Mouse (Mus musculus) layer of hippocampus, adult 9-10 months (tissue): ENCODE data around the gene Gm20716.

Experiments
- DNase-seq: peaks from one replicate; pipeline ENCODE4 v3.0.0; 2022; ENCODE audit warnings: low spot score

Gene Gm20716

DNA sequence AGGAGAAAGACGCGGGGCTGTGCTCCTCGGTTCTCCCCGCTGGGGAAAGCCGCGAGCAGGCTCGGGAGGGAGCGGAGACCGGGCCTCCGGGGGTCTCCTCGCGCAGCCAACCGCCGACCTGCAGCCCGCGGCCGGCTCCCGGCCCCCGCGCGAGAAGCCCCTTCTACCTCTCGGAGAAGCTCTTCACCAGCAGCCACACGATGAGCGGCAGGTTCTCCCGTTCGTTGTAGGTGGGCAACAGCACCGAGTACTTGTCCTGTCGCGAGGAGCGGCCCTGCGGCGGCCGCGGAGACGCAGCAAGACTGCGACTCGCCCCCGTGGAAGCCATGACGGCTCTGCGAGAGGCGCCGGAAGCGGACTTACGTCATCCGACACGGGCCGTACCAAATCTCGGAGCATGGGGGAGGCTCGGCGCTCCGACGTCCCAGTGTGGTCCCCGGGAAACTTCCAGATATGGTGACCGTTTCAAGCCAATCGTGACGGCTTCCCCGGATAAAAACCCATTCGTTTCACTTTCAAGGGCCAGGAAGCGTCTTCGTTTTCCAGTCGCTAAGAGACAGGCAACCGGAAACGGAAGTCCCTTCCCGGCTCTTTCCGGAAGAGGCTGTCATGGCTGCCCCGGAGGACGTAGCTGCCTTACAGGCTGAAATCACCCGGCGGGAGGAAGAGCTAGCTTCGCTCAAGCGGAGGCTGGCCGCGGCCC is at the start of gene Gm20716, which contains the start of the genes Dpm1 and Mocs3:
TSS of gene Gm20716 (minus strand) at position 339 of the 703 bp plus-strand sequence.
TSS of gene Dpm1 (minus strand) at position 566 of the 703 bp plus-strand sequence.
TSS of gene Mocs3 (plus strand) at position 597 of the 703 bp plus-strand sequence.
- DNase-seq = peak; percentile 79

DNA sequence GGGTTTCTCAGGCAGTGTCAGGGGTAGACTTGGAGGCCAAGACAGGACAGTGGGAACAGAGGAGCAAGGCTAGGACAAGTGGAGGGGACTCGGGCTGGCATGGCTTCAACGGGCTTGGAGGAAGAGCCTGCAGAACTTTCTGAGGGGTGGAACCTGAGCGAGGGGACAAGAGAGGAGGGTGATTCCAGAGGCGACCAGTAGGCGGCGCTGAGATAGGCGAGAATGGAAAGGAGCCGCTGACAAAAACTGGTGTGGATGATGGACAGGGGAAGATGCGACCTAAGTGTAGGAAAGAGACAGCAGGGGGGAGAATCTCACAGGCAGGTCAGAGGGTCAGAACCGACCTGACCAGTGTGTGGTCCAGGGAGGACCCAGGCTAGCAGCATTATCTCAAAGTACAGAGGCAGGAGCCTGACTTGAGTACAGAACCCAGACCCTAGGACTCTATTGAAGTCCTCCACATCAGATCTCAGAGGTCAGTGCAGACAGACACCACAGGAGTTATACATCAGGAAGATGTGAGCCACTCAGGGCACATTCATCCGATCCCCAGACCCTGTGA is 44.3 kb upstream of the Gm20716 start:
- peak; percentile 63 for DNase-seq

DNA sequence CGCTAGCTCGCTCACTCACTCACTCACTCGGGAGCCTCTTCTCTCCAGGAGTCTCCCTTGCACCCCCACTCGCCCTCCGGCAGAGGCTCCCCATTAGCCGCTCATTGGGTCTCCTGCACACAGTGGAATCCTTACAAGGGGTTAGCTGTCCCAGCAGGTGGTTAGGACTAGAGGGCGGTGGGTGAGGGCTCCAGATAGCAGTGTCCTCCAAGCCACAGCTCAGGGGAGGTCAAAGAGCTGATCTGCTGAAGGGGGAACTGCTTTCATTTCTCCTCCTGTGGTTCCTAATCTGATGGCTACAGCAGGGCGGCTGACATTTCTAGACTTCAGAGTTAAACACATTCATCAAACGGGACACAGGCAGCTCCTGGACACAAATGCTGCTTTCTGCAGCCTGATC is 43.2 kb upstream of the Gm20716 start:
- DNase-seq = no peak

DNA sequence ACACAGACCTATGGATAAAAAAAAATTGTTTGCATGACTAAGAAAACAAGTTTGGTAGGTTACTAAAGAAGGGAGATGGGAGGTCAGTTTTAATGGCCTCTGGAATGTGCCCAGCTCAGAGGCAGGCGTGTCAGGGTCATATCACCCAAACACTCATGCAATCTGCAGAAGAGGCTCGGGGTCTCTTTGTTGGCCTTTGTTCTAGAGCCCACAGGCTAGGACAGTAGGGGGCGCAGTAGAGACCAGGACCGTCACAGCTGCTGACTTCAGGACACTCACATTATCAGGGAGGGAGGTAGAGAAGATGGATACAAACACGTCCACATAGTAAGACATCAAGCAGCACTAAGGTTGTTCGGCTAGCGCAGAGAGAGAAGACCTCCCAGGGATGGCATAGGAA is 37.9 kb upstream of the Gm20716 start:
- DNase-seq = no peak

DNA sequence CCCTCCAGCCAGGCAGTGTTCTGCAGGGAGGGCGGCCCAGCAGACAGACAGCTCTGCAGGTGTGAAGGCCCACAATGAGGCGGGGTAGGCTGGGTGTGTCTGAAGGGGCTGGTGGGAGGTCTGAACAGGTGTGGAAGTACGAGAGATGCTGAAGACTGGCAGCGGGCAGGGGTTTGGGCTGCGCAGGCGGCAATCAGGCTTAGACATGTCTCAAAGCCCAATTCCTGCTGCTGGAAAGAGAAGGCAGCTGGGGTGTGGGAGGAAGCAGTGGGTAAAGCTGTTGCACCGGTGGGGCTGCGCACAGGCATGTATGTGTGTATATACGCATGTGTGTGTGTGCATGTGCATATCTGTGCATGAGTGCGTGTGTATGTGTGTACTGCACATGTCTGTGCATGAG is 30.7 kb upstream of the Gm20716 start:
- no peak for DNase-seq

DNA sequence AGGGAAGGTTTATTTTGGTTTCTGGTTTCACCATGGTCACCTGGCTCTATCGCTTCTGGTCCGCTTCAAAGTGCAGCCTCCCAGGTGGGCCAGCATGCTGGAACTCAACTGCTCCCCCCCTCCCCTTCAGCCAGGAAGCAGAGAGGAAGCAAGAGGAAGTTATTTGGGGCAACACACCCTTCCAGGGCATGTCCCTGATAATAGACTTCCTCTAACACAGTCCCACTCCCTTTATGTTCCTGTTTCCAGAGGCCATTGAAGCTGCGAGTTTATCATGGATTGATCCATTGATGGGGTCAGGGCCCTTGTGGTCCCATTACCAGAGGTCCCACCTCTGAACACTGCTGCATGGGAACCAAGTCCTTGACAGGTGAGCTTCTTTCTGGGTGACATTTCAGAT is 30.0 kb upstream of the Gm20716 start:
- DNase-seq = no peak

DNA sequence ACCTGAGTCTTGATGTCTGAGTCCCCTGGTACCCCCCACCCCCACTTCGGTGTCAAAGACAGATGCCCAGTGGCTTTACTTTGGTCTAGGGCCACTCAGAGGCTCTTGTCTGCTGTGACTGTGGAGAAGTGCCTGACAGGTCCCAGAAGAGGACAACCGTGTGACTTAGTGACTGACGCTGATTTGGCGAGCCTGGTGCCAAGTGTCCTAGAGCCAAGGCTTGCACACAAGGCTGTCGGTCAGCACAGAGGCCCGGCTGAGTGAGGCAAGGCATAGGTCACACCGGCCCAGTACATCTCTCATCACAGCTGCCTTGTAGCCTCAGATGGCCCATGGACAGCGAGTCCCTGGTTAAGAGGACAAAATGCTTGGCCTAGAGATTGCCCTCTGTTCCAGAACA is 28.9 kb upstream of the Gm20716 start:
- no peak for DNase-seq

DNA sequence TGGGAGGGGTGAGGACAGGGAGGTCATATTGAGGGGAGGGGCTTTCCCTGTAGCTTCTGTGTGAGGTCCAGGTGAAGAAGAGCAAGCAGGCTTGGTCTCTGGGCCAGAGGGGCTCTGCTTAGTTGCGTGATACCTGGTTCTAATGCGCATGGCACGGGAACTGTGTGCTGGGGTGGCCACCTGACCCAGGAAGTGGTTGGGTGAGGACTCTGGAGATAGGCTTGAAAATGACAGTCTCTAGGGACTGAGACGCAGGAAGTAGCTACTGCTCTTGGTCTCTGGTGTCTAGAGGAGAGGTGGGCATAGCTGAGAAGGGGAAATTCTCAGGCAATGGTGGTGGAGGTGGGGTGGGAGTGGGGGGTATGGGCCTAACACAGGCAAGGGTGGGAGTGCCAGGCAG is 27.0 kb upstream of the Gm20716 start:
- DNase-seq = no peak

DNA sequence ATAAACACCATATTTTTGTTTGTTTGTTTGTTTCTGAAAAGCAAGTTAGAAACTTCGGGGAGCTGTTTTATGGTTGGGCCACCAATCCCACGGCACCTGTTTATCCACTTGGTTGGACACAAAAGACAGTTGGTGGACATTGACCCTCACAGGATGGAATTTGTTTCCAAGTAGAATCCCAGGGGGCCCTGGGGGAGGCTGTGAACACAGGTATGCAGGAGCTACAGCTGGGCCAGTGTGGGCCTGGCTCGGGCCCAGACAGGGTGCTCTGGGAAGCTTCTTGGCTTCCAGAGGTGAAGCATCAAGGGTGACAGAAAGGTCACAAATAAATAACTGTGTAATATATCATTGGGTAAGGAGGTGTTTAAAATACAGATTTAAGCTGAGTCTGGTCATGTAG is 26.3 kb upstream of the Gm20716 start:
- DNase-seq = no peak

DNA sequence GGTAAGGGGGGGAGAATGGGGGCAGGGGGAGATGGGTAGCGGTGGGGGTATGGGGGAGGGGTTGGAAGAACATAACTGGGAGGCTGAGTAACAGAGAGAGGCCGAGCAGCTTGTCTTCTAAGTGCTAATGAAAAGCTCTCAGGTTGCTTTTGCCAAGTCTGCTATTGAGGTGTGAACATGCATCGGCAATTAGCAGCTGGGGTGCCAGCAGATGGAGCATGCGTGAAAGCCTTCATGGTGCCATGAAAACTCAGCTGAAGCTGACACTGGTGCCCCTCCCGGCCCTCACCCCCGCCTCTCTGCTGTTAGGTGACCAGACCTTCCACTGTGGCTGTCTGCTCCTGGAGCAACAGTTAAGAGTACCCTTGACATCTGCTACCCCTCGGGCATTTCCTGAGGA is 23.7 kb upstream of the Gm20716 start:
- no peak for DNase-seq

DNA sequence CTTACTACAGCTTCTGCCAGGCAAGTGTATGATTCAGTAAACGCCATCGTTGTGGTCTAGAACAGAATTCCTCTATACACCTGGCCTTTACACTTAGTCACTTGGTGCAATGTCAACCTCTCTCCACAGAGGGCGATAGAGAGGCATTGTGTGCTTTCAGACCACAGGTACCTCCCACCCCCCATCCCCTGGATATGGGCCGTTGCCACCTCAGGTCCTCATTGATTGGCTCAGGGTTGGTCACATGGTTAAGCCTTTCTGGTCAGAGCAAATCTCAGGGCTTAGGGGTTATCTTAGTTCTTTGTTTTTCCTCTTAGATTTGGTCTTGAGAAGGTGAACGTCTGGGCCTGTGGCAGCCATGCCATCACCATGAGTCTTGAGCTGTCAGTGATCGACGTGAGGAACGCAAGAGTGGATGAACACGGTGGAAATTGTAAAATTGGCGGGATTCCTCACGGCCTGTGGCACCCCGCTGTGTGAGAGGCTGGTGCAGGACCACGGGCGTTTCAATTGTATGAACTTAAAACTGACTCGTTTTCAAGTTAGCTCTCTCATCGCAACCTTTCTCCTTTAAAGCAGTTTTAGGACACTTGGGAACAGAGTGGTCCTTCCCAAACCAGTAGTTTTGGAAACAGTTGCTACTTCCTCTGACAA is 22.6 kb upstream of the Gm20716 start:
- DNase-seq = no peak

DNA sequence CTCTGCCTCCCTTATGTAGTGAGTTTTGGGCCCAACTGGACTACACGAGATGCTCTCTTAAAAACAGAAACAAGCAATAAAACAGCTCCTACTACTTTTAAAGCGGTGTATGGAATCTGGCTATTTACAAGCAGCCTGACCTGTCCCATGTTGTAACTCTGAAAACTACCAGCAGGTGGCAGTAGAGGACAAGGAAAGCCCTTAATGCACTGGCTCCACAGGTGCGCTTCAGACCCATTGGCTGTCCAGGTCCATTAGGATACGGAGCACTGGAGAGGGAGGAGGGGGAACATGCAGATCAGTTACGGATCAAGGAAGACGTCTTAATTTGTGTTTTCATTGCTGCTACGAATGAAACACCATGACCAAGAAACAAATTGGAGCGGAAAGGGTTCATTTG is 20.1 kb upstream of the Gm20716 start:
- peak; percentile 86 for DNase-seq

DNA sequence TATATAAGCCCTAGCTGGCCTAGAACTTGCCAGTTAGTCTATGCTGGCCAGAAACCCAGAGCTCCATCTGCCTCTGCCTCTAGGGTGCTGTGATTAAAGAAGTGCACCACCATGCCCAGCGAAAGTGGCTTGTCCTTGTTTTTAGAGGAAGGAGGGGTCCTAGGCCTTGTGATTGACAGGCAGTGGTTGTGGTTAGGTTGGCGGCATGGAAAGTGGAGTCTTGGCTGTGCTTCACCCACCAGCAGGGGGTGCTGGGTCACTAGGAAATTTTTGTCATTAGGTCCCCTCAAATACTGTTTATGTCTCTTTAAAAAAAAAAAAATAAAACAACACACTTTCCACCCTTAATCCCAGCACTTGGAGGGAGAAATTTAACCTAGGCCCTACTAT is 18.7 kb upstream of the Gm20716 start:
- DNase-seq = no peak

DNA sequence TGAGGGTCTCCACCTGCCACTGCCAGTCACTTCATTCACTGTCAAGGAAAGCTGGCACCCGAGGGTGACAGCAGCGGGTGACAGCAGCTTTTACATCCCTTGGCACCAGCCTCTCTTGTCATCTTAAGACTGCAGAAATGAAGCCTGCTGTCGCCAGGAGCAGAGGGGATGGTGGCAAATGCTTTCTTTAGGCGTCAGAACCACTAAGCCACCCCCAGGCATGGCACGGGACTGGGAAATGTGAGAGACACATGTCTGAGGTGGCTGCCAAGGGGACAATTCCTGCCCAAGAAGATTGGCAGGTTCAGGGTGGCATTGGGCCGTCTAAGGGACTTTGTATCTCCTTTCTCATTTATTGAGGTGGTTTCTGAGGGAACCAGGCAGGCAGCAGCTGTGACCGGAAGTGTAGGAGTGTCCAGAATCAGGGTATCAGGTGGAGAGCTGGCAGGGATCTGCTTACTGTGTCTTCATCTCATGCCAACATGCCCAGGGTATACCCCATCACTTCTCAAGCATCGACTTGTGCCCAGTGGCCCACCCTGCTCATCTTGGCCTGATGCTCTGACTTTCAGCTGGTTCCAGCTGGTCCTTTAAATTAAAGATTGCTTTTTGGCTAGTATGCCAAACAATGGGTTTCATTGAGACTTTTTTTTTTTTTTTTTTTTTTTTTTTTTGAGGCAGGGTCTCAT is 18.1 kb upstream of the Gm20716 start:
- DNase-seq = no peak

DNA sequence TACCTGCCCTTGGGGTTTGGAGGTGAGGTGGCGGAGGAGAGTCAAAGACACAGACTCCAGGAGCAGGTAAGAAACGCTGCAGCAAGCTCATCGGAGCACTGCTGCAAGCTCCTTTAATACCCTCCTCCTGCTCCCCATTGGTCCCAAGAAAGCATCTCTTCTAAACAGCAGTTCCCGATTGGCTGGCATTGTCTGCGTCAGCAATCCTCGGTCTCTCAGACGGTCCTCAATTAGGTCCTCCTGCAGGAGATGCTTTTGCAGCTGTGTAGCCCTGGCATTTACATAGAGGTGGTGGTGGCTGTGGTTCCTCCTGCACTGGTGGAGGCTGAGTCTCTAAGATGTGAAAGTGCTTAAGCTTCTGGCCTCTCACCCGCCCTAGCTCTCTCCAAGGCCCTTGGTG is 15.4 kb upstream of the Gm20716 start:
- no peak for DNase-seq

DNA sequence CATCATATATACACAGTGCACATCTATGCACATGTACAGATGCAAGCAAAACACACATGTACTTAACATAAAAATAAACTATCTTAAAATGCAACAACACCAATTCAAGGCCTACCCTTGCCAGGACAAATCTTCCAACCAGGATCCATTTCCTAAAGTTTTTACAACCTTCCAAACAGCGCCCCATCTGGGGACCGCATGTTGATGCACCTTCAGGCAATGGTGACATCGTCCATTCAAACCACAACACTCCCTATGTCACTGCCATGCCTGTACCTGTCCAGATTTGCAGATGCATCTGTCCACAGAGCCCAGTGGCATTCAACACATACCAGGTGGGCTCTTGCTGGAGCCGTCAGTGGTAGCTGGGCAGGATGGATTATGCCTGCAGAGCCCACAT is 13.1 kb upstream of the Gm20716 start:
- no peak for DNase-seq

DNA sequence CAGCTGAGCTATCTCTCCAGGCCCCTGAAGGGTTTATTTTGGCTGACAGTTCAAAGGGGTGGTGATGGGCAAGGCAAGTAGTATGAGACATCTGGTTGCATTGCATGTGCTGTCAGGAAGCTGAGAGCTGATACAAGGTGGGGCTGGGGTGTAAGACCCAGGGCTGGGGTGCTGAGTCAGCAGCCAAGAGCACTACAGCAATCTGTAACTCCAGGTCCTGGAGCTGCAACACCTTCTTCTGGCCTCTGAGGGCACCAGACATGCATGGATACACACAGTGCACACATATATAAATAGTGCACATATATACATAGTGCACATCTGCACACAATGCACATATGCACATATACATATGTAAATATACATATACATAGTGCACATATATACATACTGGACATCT is 12.7 kb upstream of the Gm20716 start:
- no peak for DNase-seq

DNA sequence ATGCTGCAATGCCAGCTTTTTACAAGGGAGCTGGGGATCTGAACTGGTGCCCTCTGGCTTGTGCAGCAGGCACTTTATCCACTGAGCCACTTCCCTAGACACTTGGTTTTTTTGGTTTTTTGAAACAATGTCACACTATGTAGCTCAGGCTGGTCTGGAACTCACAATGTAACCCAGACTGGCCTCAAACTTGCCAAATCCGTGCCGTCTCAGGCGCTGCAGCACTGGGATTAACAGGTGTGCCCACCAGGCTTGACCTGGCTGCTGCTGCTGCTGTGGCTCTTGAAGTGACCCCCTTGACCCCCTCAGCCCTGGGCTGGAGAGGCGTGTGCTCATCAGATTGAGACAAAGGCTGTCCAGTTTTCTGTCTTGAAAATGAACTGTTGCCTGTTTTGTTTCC is 8.2 kb upstream of the Gm20716 start:
- no peak for DNase-seq

DNA sequence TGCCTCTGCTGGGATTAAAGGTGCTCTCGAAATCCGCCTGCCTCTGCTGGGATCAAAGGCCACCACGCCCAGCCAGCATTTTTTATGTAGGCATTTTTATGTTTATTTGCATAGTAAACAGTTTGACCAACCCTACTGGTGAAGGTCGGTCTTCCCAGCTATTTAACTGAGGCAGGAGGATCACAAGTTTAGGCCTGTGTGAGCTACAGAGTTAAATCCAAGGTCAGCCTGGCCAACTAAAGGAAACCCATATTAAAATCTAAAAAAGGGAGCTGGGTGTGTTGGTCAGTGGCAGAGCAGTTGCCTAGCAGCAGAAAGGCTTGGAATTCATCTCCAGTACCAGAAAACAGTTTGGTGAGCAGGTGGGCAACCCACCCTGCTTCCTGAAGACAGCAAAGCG is 3.1 kb upstream of the Gm20716 start:
- no peak for DNase-seq

DNA sequence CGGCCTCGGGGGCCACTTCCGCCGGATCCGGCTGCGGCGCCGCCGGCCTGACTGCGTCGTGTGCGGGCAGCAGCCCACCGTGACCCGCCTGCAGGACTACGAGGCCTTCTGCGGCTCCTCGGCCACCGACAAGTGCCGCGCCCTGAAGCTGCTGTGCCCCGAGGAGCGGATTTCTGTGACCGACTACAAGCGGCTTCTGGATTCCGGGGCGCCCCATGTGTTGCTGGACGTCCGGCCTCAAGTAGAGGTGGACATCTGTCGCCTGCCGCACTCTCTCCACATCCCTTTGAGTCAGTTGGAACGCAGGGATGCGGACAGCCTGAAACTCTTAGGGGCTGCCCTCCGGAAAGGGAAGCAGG is 1.3 kb upstream of the Gm20716 start:
- no peak for DNase-seq

DNA sequence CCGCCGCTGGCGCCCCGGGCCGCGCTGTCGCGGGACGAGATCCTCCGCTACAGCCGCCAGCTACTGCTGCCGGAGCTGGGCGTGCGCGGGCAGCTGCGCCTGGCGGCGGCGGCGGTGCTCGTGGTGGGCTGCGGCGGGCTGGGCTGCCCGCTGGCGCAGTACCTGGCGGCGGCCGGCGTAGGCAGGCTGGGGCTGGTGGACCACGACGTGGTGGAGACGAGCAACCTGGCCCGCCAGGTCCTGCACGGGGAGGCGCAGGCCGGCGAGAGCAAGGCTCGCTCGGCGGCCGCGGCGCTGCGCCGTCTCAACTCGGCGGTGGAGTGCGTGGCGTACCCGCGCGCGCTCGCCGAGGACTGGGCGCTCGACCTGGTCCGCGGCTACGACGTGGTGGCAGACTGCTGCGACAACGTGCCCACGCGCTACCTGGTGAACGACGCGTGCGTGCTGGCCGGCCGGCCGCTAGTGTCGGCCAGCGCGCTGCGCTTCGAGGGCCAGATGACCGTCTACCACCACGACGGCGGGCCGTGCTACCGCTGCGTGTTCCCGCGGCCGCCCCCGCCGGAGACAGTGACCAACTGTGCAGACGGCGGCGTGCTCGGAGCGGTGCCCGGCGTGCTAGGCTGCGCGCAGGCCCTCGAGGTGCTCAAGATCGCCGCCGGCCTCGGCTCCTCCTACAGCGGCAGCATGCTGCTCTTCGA is 758 bp upstream of the Gm20716 start:
- no peak for DNase-seq
